In the genomic region with DNA sequence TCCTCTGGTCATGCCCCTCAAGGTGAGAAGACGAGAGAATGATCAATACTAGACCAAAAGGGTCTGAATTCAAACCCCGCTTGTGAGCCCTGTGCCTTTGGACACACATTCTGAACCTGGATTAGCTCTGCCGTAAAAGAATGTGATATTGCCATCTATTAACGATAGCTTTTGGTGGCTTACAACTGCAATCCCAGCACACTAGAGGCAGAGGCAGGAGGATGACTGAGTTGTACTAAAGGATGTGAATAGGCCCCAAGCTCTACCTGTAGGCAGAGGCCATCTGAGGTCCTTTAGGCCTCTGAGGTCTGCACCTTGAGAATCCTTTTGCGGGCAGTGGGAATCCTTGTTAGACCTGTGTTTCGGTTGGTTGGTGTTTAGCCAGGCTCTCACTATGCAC, we compare ENCODE assay signal across 14 mouse cellular contexts. TPM values are rescaled to one million over a fixed set of nuclear protein-coding genes. Genes with fewer than 3 reads are reported as not detected.
DNase-seq lines count a peak whose midpoint lies in the region; ATAC-seq and TF ChIP-seq lines count a peak whose summit lies in the region.
"Had no signal": no experiment of that assay in that cellular context is flagged by ENCODE, and none has a peak within 500 bp of the region (broad histone marks: within the 10 kb centered on the region; RNA-seq: fewer than 3 reads in every experiment).

No protein-coding gene starts in this region.

- peaks cover 20% of the 10 kb centered on the region for H3K4me1 ChIP-seq in liver, postnatal 0 days (ENCODE audit: insufficient read depth)
- peaks cover 13% of the 10 kb centered on the region for H3K4me1 ChIP-seq in liver, embryonic 11.5 days (replicated peaks; ENCODE audit: control insufficient read depth, insufficient read depth, low read length)
- peaks cover 2% of the 10 kb centered on the region for H3K4me1 ChIP-seq in ES-Bruce4 (ENCODE audit: control insufficient read depth, insufficient read depth, low read length)

- no peak overlapping the region for H3K27ac ChIP-seq in liver, postnatal 0 days (ENCODE audit: low read depth)
- H3K27ac ChIP-seq in liver, embryonic 11.5 days (ENCODE audit: low read depth, low read length): no peak overlapping the region
- no peak overlapping the region for H3K27ac ChIP-seq in ES-Bruce4 (ENCODE audit: insufficient read depth, low read length)
- H3K27ac ChIP-seq in macrophage: peak overlapping the region; percentile 27
- H3K27ac ChIP-seq: forebrain, embryonic 10.5 days; midbrain, embryonic 12.5 days had no signal

- peaks cover 75% of the 10 kb centered on the region for H3K79me2 ChIP-seq in macrophage (ENCODE audit: inconsistent target)

- DNase-seq in heart, adult 11 months: peak; percentile 78
- no peak for DNase-seq in heart, adult 9 months (ENCODE audit: low spot score in 2 of 2)
- DNase-seq in liver, postnatal 0 days: no peak
- DNase-seq in liver, embryonic 11.5 days (ENCODE audit: low spot score): no peak
- no peak for DNase-seq in ovary, postnatal 14 days (ENCODE audit: low spot score)
- DNase-seq in right cerebral cortex, postnatal 25 days: no peak
- DNase-seq: adrenal gland, postnatal 10 days had no signal

- H3K4me3 ChIP-seq in liver, postnatal 0 days (ENCODE audit: low read depth, low read length): no peak overlapping the region
- no peak overlapping the region for H3K4me3 ChIP-seq in liver, embryonic 11.5 days (ENCODE audit: low read depth, low read length)
- H3K4me3 ChIP-seq in ES-Bruce4 (ENCODE audit: low read depth, low read length) (no peak overlapping the region), macrophage (ENCODE audit: inconsistent target) (peak overlapping the region; percentile 44)

- peak overlapping the region; percentile 83; the same call in 1 of the 2 replicates for H3K9ac ChIP-seq in liver, postnatal 0 days (replicated peaks)
- H3K9ac ChIP-seq in liver, embryonic 11.5 days (ENCODE audit: low read depth, low read length): no peak overlapping the region
- H3K9ac ChIP-seq in ES-Bruce4 (ENCODE audit: low read depth, poor library complexity, severe bottlenecking): 0 out of 2 replicates have a peak overlapping the region, but pooled peaks have one; percentile 26

- H3K36me3 ChIP-seq in liver, postnatal 0 days (replicated peaks; ENCODE audit: insufficient read depth, low read length): peaks cover 24% of the 10 kb centered on the region
- H3K36me3 ChIP-seq in liver, embryonic 11.5 days (ENCODE audit: control insufficient read depth, insufficient read depth, low read length): no peaks in the 10 kb centered on the region
- peaks cover 27% of the 10 kb centered on the region for H3K36me3 ChIP-seq in ES-Bruce4 (ENCODE audit: control insufficient read depth, insufficient read depth, low read length, poor library complexity, severe bottlenecking)
- peaks cover 45% of the 10 kb centered on the region for H3K36me3 ChIP-seq in macrophage (ENCODE audit: inconsistent target)
- H3K36me3 ChIP-seq: midbrain, embryonic 12.5 days had no signal

- TF ChIP-seq POLR2A in ES-Bruce4 (IDR thresholded peaks at IDR 0.05; ENCODE audit: insufficient read depth, low read length): no peak

- H3K4me2 ChIP-seq in liver, postnatal 0 days (ENCODE audit: low read depth, low read length): peak overlapping the region; percentile 84
- H3K4me2 ChIP-seq in liver, embryonic 11.5 days: no peak overlapping the region

- WGBS in liver, postnatal 0 days (ENCODE audit: insufficient replicate concordance): 87% methylated on average over 6 of the region's 6 CpGs
- WGBS in liver, embryonic 11.5 days: 89% methylated on average over 6 of the region's 6 CpGs
- WGBS in macrophage (ENCODE audit: missing documents): 95% methylated on average over 6 of the region's 6 CpGs

- H3K27me3 ChIP-seq in liver, postnatal 0 days (ENCODE audit: insufficient read depth, low read length): peaks cover 18% of the 10 kb centered on the region
- H3K27me3 ChIP-seq in liver, embryonic 11.5 days (replicated peaks; ENCODE audit: control insufficient read depth, insufficient read depth, low read length): peaks cover 28% of the 10 kb centered on the region
- H3K27me3 ChIP-seq in ES-Bruce4 (ENCODE audit: control insufficient read depth, insufficient read depth, low read length, poor library complexity, severe bottlenecking): peaks cover 5% of the 10 kb centered on the region; the same call in 1 of the 2 replicates

- TF ChIP-seq CTCF in liver, postnatal 0 days (IDR thresholded peaks at IDR 0.05; ENCODE audit: low read depth): no peak
- TF ChIP-seq CTCF in ES-Bruce4 (IDR thresholded peaks at IDR 0.05; ENCODE audit: low read depth, low read length): no peak

- no peak for ATAC-seq in liver, postnatal 0 days
- no peak for ATAC-seq in liver, embryonic 11.5 days (replicated peaks; ENCODE audit: low FRiP score)

- no peaks in the 10 kb centered on the region for H3K9me3 ChIP-seq in liver, postnatal 0 days (ENCODE audit: low read length)
- H3K9me3 ChIP-seq in liver, embryonic 11.5 days (ENCODE audit: control insufficient read depth, low read length): no peaks in the 10 kb centered on the region
- H3K9me3 ChIP-seq in ES-Bruce4 (replicated peaks; ENCODE audit: control insufficient read depth, insufficient read depth, low read length, poor library complexity, severe bottlenecking): no peaks in the 10 kb centered on the region

- no peak for TF ChIP-seq EP300 in liver, postnatal 0 days (IDR thresholded peaks at IDR 0.05; ENCODE audit: low read depth)
- TF ChIP-seq EP300 in ES-Bruce4 (IDR thresholded peaks at IDR 0.05; ENCODE audit: insufficient read depth, low read depth, low read length): no peak

RNA-seq across cellular contexts. Expression of gene Cdkn1a, which starts 5.5 kb away (rescaled TPM):
- 42.4 and 58.1 TPM in 2 replicates for polyA plus RNA-seq in liver, postnatal 0 days (2015; fragmentation: Nextera tagmentation; extraction: Ambion mirVana)
- polyA plus RNA-seq in liver, embryonic 11.5 days (2014; fragmentation: Nextera tagmentation; extraction: Ambion mirVana): 12.2 and 13.8 TPM in 2 replicates
- polyA plus RNA-seq in ES-Bruce4 (2011; ENCODE audit: insufficient read depth, insufficient read length, low read depth, missing spikeins) (171 and 178 TPM in 2 replicates), macrophage (2018) (176 to 305 TPM (median 287 TPM) in 3 replicates)
- 1,000 to 10,000 TPM in 4 of 26 experiments, 100 to 1,000 TPM in 22; 134 to 1,695 (median 455) TPM for total RNA-seq in macrophage (2018; cell fraction: chromatin; rRNA removed)
- 1,000 to 10,000 TPM in 5 of 26 experiments, 100 to 1,000 TPM in 21; 227 to 1,662 (median 534) TPM for total RNA-seq in macrophage (2018; cell fraction: cytosol; rRNA removed)
- 1,000 to 10,000 TPM in 7 of 26 experiments, 100 to 1,000 TPM in 19; 155 to 1,879 (median 663) TPM for total RNA-seq in macrophage (2018; cell fraction: nucleus; rRNA removed)

RNA-seq across cellular contexts. Expression of gene Rab44, which starts 17.7 kb away (rescaled TPM):
- polyA plus RNA-seq in liver, postnatal 0 days (2015; fragmentation: Nextera tagmentation; extraction: Ambion mirVana): 5.4 and 6.3 TPM in 2 replicates
- polyA plus RNA-seq in liver, embryonic 11.5 days (2014; fragmentation: Nextera tagmentation; extraction: Ambion mirVana): 4.4 TPM in 2 replicates
- polyA plus RNA-seq in ES-Bruce4 (2011; ENCODE audit: insufficient read depth, insufficient read length, low read depth, missing spikeins): not detected in 2 replicates
- total RNA-seq in macrophage (2018; cell fraction: chromatin; rRNA removed): 10 to 100 TPM in 12 of 26 experiments, 1 to 10 TPM in 7, under 1 TPM in 4, not detected in 3; 0.19 to 39.9 (median 15.8) TPM
- total RNA-seq in macrophage (2018; cell fraction: cytosol; rRNA removed): 1 to 10 TPM in 8 of 26 experiments, under 1 TPM in 17, not detected in 1; 0.04 to 2.6 (median 0.66) TPM
- 10 to 100 TPM in 13 of 26 experiments, 1 to 10 TPM in 10, under 1 TPM in 3; 0.36 to 44.9 (median 9.5) TPM for total RNA-seq in macrophage (2018; cell fraction: nucleus; rRNA removed)
- 0.33 to 1.5 TPM (median 0.94 TPM) in 3 replicates for polyA plus RNA-seq in macrophage (2018)
- total RNA-seq: left cerebral cortex, postnatal 14 days had no signal
- polyA plus RNA-seq: hindbrain, embryonic 11.5 days; neural tube, embryonic 14.5 days had no signal
